Mouse (Mus musculus) C2C12 (cell line): ENCODE results near the gene Robo4.

Source experiments
- CEBPB ChIP-seq: IDR thresholded peaks from one replicate; pipeline ENCODE4 v1.6.1; 2011; ENCODE audit warnings: low read depth, mild to moderate bottlenecking, control low read depth, moderate library complexity
- CTCF ChIP-seq: IDR thresholded peaks from one replicate; pipeline ENCODE4 v1.5.1; 2011; ENCODE audit not compliant: control insufficient read depth, insufficient read depth, insufficient read length
- FOSL1 ChIP-seq: IDR thresholded peaks from one replicate; pipeline ENCODE4 v1.8.0; 2011; ENCODE audit warnings: mild to moderate bottlenecking, low read length; ENCODE audit not compliant: poor library complexity, insufficient read depth, severe bottlenecking
- MAX ChIP-seq: IDR thresholded peaks from one replicate; pipeline ENCODE4 v1.6.1; 2011; ENCODE audit warnings: mild to moderate bottlenecking, control low read depth
- MYOD1 ChIP-seq: IDR thresholded peaks from one replicate; pipeline ENCODE4 v1.6.1; 2011; ENCODE audit warnings: low read depth; ENCODE audit not compliant: control insufficient read depth, insufficient read length
- MYOG ChIP-seq: IDR thresholded peaks from one replicate; pipeline ENCODE4 v1.6.1; 2011; ENCODE audit not compliant: control insufficient read depth, insufficient read length; ENCODE audit errors: extremely low read depth
- USF1 ChIP-seq: IDR thresholded peaks from one replicate; pipeline ENCODE4 v1.6.1; 2011; ENCODE audit warnings: low read depth, mild to moderate bottlenecking, control low read depth, moderate library complexity

GRCm38 (mm10) chr9:37384284-37385182 is 17.2 kb upstream of the Robo4 start:
- TF ChIP-seq USF1: no peak
- TF ChIP-seq MYOD1: no peak
- TF ChIP-seq CTCF: no peak
- no peak for TF ChIP-seq CEBPB
- TF ChIP-seq MAX: no peak
- TF ChIP-seq MYOG: no peak
- no peak for TF ChIP-seq FOSL1
